Mouse (Mus musculus) bone marrow, adult 2 months (tissue): ENCODE measurements around the gene Olfr1034. TPM values are rescaled to one million over a fixed set of nuclear protein-coding genes. Genes with fewer than 3 reads are reported as not detected.
"Not testable (repeated sequence)": the region's sequence is repeated elsewhere in the genome, so short reads cannot be mapped to it uniquely, and the experiment has no call there.

Experiments used
- H3K27ac ChIP-seq: fragments of 200-500 bp; 2 replicates; pipeline ENCODE4 v1.5.1; 2012; ENCODE audit warnings: low read depth, mild to moderate bottlenecking, control low read depth, inconsistent platforms, low read length; ENCODE audit not compliant: control insufficient read depth, poor library complexity, insufficient read depth
- H3K4me1 ChIP-seq: fragments of 200-500 bp; 2 replicates; pipeline ENCODE4 v1.6.1; 2011; ENCODE audit warnings: low read length; ENCODE audit not compliant: control insufficient read depth, insufficient read depth
- H3K4me3 ChIP-seq: fragments of 200-500 bp; replicated peaks from 2 replicates; pipeline ENCODE3; 2011; ENCODE audit warnings: mild to moderate bottlenecking, low read depth, low read length, control low read depth; ENCODE audit not compliant: control insufficient read depth
- CTCF ChIP-seq: fragments of 200-500 bp; IDR thresholded peaks from 2 replicates; pipeline ENCODE4 v1.5.1; 2011; ENCODE audit warnings: low read length, control low read depth; ENCODE audit not compliant: control insufficient read depth, insufficient read depth
- POLR2A ChIP-seq: fragments of 200-500 bp; IDR thresholded peaks from 2 replicates; pipeline ENCODE4 v1.6.1; 2011; ENCODE audit warnings: low read depth, mild to moderate bottlenecking, control low read depth, low read length, borderline replicate concordance; ENCODE audit not compliant: control insufficient read depth
- WGBS: fragments of 180-500 bp; shearing (Covaris S2); methylation state at CpG from one replicate; pipeline ENCODE4 v1.1.7; 2018; 5-methylcytosine and 5-hydroxymethylcytosine counted together
- polyA plus RNA-seq: library from polyadenylated mRNA; stranded (reverse); fragments of >200 nt; gene quantifications from 2 replicates; pipeline ENCODE4 v1.2.4, GENCODE M21; 2011; ENCODE audit warnings: low replicate concordance; ENCODE audit not compliant: missing spikeins, insufficient read depth, insufficient read length

Olfr1034 gene
- polyA plus RNA-seq = not detected in 2 replicates

DNA sequence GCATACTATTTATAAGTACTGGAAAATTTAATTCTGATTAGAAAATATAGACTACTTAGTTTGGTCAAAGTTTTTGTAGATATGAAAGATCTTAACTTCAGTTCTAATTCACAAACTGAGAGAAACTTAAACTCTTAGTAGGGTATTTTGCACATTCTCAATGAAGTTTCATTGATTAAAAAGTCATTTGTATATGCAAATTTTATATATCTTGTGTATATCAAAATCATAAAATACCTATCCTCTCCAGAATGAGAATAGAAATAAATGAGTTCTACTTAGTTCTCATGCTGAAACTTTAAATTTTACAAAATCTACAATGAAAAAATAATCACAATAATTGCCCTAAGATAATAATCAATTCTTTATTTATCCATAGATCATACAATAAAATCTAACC, at the start of gene Olfr1034:
Olfr1034 (plus strand) TSS at position 301 of the 400 bp plus-strand sequence.
- H3K4me1 ChIP-seq = no peaks in the 10 kb centered on the region
- H3K4me3 ChIP-seq = no peak within 1 kb of the TSS
- H3K27ac ChIP-seq = no peak within 1 kb of the TSS
- TF ChIP-seq POLR2A = no peak
- no peak for TF ChIP-seq CTCF

DNA sequence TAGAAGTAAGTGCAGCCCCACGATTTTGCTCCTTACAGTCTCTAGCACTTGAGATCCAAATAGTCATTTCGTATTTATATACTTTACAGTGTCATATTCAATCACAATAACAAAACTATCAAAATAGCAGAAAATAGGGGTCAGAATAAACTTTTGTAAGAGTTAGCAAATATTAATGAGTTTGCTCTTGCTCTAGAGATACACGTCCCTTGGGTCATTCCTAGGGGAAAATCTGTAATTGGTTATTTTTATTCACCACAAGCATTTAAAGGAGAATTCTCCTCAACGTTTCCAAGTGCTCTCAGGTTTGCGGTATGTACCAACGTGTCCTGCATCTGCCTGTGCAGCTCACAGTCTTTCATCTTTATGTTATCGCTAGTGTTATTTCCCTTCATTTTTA, 40.4 kb upstream of the Olfr1034 start, which contains the start of gene Olfr1032:
Olfr1032 (plus strand) TSS at position 301 of the 400 bp plus-strand sequence.
- H3K27ac ChIP-seq = no peak within 1 kb of the TSS
- TF ChIP-seq CTCF (no peak), POLR2A (no peak)
- 78% methylated on average over 7 of the region's 7 CpGs for WGBS
- no peak within 1 kb of the TSS for H3K4me3 ChIP-seq
- H3K4me1 ChIP-seq = no peaks in the 10 kb centered on the region

DNA sequence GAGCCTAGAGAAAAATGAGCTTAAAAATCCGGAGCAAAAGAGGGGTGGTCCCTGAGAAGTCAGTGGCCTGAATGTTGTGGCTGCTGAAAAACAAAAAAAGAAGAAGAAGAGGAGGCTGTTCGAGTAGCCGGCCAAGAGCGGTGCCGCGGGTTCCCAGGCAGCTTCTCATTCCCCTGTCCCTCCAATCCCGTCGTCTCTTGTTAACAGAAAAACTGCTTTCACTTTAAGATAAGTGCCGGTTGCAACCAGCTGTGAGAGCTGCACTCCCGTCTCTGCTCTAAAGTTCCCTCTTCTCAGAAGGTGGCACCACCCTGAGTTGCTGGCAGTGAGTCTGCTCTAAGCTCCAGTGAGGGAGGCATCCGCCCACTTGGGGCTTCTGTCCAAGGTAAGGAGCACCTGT, 25.3 kb upstream of the Olfr1034 start, which contains the start of gene Olfr1033:
Olfr1033 (plus strand) TSS at position 228 of the 400 bp plus-strand sequence.
- H3K4me1 ChIP-seq, H3K4me3 ChIP-seq, H3K27ac ChIP-seq: not testable (repeated sequence)
- 2% methylated on average over 11 of the region's 11 CpGs for WGBS

DNA sequence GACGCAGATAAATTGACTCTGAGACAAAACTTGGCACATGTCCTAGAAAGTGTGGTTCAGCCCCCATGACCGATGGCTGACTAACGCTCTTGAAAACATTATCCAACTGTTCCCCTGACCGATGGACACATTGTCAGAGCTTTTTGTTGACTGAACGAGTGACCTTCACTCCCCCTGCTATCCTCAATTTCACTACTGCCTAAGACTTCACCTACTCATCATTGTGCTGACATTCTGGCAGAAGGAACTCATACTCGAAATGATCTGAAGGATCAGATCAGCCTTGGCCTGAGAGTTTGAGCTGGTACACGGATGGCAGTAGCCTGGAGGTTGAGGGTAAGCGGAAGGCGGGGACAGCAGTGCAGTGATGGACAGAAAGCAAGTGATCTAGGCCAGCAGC, 24.1 kb upstream of the Olfr1034 start:
- H3K27ac ChIP-seq, H3K4me1 ChIP-seq, H3K4me3 ChIP-seq: not testable (repeated sequence)
- 40% methylated on average over 6 of the region's 9 CpGs for WGBS

DNA sequence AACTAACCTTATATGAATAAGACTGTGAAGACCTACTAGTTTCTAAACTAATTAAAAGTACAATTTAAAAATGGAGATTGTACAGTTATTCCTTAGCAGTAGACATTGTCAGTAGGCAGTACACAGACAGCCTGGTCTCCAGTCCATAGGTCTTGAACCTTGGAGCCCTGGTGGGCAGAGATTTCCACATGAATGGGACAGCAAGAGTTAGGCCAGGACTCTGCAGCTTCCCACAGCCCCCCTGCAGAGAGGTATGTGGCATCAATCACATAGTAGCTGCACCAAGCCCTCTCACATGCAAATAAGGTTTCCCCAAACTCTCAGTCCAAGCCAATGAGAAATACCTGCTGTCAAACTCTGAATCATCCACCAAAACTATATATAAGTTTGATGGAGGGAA, 5.1 kb downstream of the Olfr1034 start:
- not testable (repeated sequence) for H3K27ac ChIP-seq, H3K4me3 ChIP-seq, H3K4me1 ChIP-seq

DNA sequence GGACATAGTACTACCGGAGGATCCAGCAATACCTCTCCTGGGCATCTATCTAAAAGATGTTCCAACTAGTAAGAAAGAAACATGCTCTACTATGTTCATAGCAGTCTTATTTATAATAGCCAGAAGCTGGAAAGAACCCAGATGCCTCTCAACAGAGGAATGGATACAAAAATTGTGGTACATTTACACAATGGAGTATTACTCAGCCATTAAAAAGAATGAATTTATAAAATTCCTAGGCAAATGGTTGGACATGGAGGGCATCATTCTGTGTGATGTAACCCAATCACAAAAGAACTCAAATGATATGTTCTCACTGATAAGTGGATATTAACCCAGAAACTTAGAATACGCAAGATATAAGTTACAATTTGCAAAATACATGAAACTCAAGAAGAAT, 18.1 kb downstream of the Olfr1034 start:
- not testable (repeated sequence) for H3K4me3 ChIP-seq, H3K4me1 ChIP-seq, H3K27ac ChIP-seq
- 84% methylated on average over 2 of the region's 2 CpGs for WGBS

DNA sequence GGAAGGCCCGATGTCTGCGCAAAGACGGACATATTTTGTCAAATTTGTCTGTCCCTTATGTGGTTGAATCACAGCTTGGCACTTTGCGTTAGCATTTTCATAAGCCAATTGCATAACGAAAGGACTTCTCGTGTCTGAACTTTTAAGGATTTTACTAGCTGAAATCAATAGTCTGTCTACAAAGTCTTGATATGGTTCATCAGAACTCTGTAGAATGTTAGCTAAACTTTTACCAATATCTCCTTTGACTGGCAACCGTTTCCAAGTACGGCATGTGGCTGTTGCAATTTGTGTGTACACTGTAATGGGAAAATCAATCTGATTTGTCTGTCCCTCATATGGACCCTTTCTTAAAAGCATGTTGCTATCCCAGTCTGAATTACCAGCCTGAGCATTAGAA, 24.5 kb downstream of the Olfr1034 start:
- Histone ChIP-seq H3K4me1 (no peaks in the 10 kb centered on the region), H3K27ac (no peak overlapping the region), H3K4me3 (no peak overlapping the region)
- WGBS = 89% methylated on average over 8 of the region's 8 CpGs
- no peak for TF ChIP-seq POLR2A
- TF ChIP-seq CTCF = no peak

DNA sequence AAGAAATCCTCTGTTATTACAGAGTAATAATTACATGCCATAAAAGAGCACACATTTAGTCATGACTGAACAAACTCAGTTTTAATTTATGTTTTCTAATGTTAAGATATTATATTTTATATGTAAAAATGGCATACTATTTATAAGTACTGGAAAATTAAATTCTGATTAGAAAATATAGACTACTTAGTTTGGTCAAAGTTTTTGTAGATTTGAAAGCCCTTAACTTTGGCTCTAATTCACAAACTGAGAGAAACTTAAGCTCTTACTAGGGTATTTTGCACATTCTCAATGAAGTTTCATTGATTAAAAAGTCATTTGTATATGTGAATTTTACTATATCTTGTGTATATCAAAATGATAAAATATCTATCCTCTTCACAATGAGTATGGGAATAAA, 28.0 kb downstream of the Olfr1034 start, which contains the start of gene Olfr1036:
Olfr1036 (plus strand) TSS at position 301 of the 400 bp plus-strand sequence.
- H3K27ac ChIP-seq, H3K4me1 ChIP-seq, H3K4me3 ChIP-seq: not testable (repeated sequence)

DNA sequence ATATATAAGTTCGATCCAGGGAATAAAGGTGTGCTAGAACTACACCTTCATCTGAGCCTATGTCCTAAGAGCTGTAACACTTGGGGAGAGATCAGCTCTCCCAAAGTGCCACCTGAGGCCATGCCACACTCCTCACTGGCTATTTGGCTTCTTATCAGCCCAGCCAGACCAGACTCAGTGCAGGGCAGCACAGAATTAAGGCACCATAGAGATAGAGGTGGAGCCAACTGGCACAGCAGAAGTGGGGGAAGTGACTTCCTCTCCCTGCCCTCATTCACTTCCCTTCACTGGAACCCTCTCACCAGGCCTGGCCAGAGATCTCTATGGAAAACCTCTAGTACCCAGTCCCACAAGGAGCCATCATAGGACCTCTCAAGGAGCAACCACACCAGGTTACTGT, 34.8 kb downstream of the Olfr1034 start:
- WGBS = 69% methylated on average over 1 of the region's 1 CpGs
- not testable (repeated sequence) for H3K27ac ChIP-seq, H3K4me3 ChIP-seq, H3K4me1 ChIP-seq

DNA sequence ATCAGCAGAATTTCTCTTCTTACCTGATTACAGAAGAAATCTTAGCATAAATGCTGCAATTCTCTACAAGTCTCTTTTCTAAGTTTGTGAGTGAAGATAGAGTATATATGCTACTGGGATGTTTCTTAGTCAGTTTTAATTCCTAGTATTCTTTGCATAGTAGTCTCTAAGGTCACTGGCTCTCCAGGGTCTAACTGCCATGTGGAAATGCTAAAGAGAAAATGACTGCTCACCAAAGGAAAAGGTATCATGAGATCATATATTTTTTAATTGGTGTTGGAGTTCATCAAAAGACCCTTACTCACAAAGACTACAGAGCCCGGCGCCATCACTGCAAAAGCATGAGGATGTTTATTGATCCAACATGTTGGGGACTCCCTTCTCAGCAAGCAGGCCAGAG, 41.6 kb downstream of the Olfr1034 start, which contains the start of gene Olfr1037:
Olfr1037 (minus strand) TSS at position 101 of the 400 bp plus-strand sequence.
- Histone ChIP-seq H3K27ac (no peak within 1 kb of the TSS), H3K4me1 (no peaks in the 10 kb centered on the region), H3K4me3 (no peak within 1 kb of the TSS)
- 76% methylated on average over 2 of the region's 2 CpGs for WGBS
- no peak for TF ChIP-seq CTCF
- TF ChIP-seq POLR2A = no peak

Other genes with a start within 250 kb of the Olfr1034 start
- gene Olfr1016, start 243.3 kb upstream of the Olfr1034 start, polyA plus RNA-seq = not detected in 2 replicates
- not detected in 2 replicates for gene Olfr1018, start 227.4 kb upstream of the Olfr1034 start, polyA plus RNA-seq
- not detected in 2 replicates for gene Olfr1019, start 200.4 kb upstream of the Olfr1034 start, polyA plus RNA-seq
- gene Olfr1020, start 198.8 kb upstream of the Olfr1034 start, polyA plus RNA-seq = not detected in 2 replicates
- gene Olfr1022, start 177.3 kb upstream of the Olfr1034 start, polyA plus RNA-seq = not detected in 2 replicates
- not detected in 2 replicates for gene Olfr1023, start 160.2 kb upstream of the Olfr1034 start, polyA plus RNA-seq
- not detected in 2 replicates for gene Olfr1024, start 140.8 kb upstream of the Olfr1034 start, polyA plus RNA-seq
- gene Olfr1025-ps1, start 130.7 kb upstream of the Olfr1034 start, polyA plus RNA-seq = not detected in 2 replicates
- gene Olfr1026, start 124.3 kb upstream of the Olfr1034 start, polyA plus RNA-seq = not detected in 2 replicates
- gene Olfr1028, start 95.4 kb upstream of the Olfr1034 start, polyA plus RNA-seq = not detected in 2 replicates
- gene Olfr1029, start 72.0 kb upstream of the Olfr1034 start, polyA plus RNA-seq = not detected in 2 replicates
- 0.65 TPM in 1 of 2 replicates, not detected in the other for gene Olfr1030, start 66.6 kb upstream of the Olfr1034 start, polyA plus RNA-seq
- gene Olfr1031, start 55.6 kb upstream of the Olfr1034 start, polyA plus RNA-seq = not detected in 2 replicates
- not detected in 2 replicates for gene Olfr1032, start 40.3 kb upstream of the Olfr1034 start, polyA plus RNA-seq
- gene Olfr1033, start 25.2 kb upstream of the Olfr1034 start, polyA plus RNA-seq = not detected in 2 replicates
- gene Olfr1036, start 28.1 kb downstream of the Olfr1034 start, polyA plus RNA-seq = not detected in 2 replicates
- gene Olfr1037, start 41.5 kb downstream of the Olfr1034 start, polyA plus RNA-seq = not detected in 2 replicates
- gene Olfr1039, start 90.1 kb downstream of the Olfr1034 start, polyA plus RNA-seq = not detected in 2 replicates
- gene Olfr1040, start 100.9 kb downstream of the Olfr1034 start, polyA plus RNA-seq = not detected in 2 replicates
- not detected in 2 replicates for gene Olfr1042, start 116.0 kb downstream of the Olfr1034 start, polyA plus RNA-seq
- not detected in 2 replicates for gene Olfr1043, start 121.7 kb downstream of the Olfr1034 start, polyA plus RNA-seq
- gene Olfr1044, start 132.0 kb downstream of the Olfr1034 start, polyA plus RNA-seq = not detected in 2 replicates
- gene Olfr52, start 139.8 kb downstream of the Olfr1034 start, polyA plus RNA-seq = not detected in 2 replicates
- gene Olfr1045, start 157.1 kb downstream of the Olfr1034 start, polyA plus RNA-seq = not detected in 2 replicates
- not detected in 2 replicates for gene Olfr1046, start 173.5 kb downstream of the Olfr1034 start, polyA plus RNA-seq
- not detected in 2 replicates for gene Olfr1047, start 185.5 kb downstream of the Olfr1034 start, polyA plus RNA-seq
- gene Olfr1048, start 194.4 kb downstream of the Olfr1034 start, polyA plus RNA-seq = not detected in 2 replicates
- gene Olfr1049, start 212.5 kb downstream of the Olfr1034 start, polyA plus RNA-seq = not detected in 2 replicates
- gene Olfr1051, start 233.2 kb downstream of the Olfr1034 start, polyA plus RNA-seq = not detected in 2 replicates
- not detected in 2 replicates for gene Olfr1052, start 246.6 kb downstream of the Olfr1034 start, polyA plus RNA-seq